Mouse (Mus musculus) left cerebral cortex, adult 11 months (tissue): ENCODE measurements around the gene Pik3c2a.

ENCODE experiments used
- DNase-seq: peaks from one replicate; pipeline ENCODE4 v3.0.0; 2022; ENCODE audit warnings: low spot score

Gene Pik3c2a

GRCm38 (mm10) chr7:116443004-116443696 lies at the start of gene Pik3c2a:
Pik3c2a (minus strand) TSS chr7:116443449.
- peak; percentile 92 for DNase-seq

DNA sequence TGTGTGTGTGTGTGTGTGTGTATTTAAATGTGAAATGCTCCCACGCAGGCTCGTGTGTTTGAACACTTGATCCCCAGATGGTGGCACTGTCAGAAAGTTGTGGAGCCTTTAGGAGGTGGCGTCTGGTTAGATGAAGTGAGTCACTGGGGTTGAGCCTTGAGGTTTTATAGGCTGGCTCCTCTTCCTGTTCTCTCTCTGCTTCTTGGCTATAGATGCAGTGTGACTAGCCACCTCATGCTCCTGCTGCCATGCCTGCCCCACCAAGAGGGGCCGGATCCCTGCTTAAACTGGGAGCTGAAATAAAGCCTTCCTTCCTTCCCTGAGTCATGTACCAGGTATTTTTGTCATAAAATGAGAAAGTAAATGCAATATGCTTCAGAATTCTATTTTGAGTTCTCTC lies 47.9 kb upstream of the Pik3c2a start:
- DNase-seq = no peak

GRCm38 (mm10) chr7:116485062-116485601 lies 41.9 kb upstream of the Pik3c2a start:
- no peak for DNase-seq

- DNase-seq = no peak
Observed at GRCm38 (mm10) chr7:116484213-116484612, 41.0 kb upstream of the Pik3c2a start.

- no peak for DNase-seq
Observed at GRCm38 (mm10) chr7:116483782-116484181, 40.5 kb upstream of the Pik3c2a start.

GRCm38 (mm10) chr7:116483106-116483505 lies 39.9 kb upstream of the Pik3c2a start:
- no peak for DNase-seq

- DNase-seq = no peak
Observed at GRCm38 (mm10) chr7:116476264-116476663, 33.0 kb upstream of the Pik3c2a start.

DNA sequence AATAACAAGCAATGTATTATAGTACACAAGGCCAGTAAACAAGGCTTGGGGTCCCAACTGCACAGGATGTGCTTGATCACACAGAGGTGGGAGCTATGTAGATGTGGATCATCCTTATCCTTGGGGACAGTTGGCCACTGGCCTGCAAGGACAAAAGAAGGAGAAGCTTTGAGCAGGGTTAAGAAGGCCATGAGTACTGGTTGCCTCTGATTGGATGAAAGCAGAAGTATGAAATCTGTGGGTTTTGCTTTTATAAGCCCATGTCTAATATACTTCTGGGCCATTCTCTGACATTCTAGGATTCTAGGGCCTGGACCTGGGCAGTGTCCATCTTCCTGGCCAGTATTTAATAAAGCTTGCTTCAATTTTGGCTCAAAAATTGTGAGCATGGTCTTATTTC lies 32.6 kb upstream of the Pik3c2a start:
- no peak for DNase-seq

DNA sequence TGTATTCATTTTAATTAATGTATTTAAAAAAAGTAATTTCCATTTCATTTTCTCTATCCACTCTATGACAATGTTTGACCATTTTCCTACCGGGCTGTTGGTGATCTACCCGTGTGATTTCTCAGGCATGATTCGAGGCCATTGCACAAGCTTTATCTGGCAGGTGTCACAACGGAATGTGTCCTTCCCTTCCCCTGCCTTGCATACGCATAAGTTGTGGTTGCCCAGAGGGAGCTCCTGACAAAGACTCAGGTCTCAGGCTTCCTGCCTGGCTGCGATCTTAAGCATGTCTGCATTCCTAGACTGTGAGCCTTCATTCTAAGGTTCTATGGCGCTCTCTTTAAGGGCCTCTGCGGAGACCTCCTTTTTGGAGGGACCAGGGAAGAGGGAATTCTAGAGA lies 18.9 kb upstream of the Pik3c2a start:
- DNase-seq = no peak

DNA sequence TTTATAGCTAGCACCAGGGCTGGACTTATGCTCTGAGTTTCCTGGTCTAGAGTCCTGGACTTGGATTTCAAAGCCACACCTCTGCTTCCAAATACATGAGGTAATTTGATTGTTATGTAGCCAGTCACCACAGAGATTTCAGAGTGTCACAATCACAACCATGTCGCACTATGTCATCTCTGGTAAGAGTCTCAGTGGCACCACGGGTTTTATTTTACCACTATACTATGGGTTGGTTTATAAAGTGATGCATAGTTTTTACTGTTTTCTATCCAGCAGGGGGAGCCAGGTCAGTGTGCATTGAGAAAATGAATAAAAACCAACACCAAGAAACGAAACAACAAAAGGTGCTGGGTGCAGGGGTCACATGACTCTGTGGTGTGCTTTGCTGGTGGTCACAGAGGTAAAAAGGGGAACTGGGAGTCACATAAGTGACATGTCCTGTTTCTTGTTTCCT lies 15.8 kb upstream of the Pik3c2a start:
- DNase-seq = no peak

DNA sequence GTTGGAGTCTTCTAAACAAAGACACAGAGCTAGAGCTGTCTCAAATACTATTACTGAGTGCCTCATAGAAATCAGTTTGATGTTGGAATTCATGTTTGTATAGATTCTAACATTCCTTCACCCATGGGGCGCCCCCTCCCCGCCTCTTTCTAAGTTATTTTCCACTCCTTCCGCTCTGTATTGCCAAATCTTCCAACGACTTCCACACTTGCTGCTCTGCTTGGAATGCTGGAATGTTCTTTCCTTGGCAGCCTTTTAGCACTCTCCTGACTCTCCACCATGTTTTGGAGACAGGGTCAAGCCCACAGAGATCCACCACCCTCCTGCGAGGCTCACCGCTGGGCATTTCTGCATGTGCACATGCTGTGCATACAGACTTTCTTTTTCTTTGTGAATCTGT lies 14.1 kb upstream of the Pik3c2a start:
- no peak for DNase-seq

DNA sequence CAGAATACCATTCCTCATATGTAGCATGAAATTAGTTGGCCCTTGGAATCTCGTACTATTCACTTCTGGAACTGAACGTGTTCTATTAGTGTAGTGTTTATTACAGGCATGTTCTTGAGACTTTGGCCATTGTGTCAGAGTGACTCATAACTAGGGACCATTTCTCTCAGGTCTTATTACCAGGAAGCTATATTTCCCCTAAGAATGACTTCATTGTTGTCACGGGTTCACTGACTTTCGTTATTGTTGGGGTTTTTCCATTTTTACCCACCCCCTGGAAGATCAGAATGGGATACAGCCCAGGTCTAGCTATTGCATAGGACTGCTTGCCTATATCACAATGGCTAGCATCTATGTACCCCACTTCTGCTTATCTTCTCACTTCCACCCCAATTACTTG lies 13.7 kb upstream of the Pik3c2a start:
- no peak for DNase-seq

GRCm38 (mm10) chr7:116446645-116447044 lies 3.4 kb upstream of the Pik3c2a start:
- DNase-seq = no peak

DNA sequence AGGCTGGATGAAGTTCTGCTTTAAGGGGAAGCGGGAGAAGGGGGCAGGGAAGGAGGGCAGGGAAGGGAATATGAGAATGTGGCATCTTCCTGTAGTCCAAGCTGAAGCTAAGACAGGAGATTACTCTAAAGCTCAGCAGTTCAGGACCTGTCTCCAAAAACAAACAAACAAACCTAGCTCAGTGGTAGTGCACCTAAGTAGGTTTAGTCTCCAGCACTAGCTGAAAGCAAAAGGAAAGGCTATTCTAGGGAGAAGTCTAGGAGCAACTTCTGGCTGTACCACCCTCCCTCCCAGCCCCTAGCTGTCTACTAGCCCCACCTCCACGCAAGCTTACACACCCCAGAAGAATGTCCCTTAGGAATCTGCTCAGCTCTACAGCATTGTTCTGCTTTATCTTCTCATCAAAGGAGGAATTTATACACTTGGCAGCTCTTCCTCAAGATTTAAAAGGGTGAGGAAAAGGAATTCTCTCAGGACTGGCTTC lies 1.1 kb upstream of the Pik3c2a start:
- no peak for DNase-seq

DNA sequence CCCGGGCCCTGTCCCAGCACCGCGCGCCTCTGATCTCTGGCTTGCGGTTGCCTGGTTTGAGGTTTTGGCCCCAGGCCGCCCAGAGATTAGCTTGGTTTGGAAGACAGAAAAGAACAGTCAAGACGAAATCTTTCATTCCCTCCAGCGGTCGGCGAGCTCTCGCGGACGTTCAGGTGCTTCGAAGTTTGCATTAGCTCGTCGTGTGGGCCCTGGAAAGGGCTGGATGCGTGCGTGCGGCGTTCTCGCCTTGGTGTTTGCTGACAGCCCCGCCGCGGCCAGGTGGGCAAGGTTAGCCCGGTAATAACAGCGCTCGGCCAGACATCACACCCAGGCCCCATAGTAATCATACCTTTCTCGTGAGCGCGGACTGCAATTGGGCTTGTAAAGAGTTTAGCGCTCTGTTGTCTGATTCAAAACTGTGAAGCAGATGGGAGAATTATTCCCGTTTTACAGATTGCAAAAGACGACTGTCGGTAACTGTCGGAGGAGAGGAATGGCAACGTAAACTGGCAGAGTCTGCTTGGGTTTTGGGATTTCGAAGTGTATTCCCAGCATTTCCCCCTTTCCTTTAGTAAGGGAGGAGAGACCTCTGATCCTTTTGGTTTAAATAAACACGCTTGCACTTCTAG lies 562 bp upstream of the Pik3c2a start:
- no peak for DNase-seq

GRCm38 (mm10) chr7:116442226-116442625 lies 1.0 kb downstream of the Pik3c2a start:
- no peak for DNase-seq

DNA sequence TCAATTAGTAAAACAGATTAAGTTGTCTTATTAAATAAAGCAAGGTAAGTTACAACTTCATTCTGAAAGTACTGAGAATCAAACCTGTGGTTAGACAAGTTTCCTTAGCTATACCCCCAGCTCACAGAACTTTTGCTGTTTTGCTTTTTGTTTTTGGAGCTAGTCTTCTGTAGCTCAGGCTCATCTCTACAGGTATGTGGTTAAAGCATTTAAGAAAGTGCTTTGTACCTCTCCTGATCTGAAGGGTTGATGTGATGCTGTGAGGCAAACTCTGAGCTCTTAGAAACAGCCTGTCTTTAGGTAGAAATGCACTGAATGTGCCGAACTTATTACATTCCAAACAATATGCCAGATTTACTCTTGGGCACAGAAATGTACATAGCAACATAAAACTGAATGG lies 1.9 kb downstream of the Pik3c2a start:
- no peak for DNase-seq

GRCm38 (mm10) chr7:116431661-116432060 lies 11.6 kb downstream of the Pik3c2a start:
- DNase-seq = no peak

GRCm38 (mm10) chr7:116430926-116431325 lies 12.3 kb downstream of the Pik3c2a start:
- DNase-seq = no peak

- no peak for DNase-seq
Observed at GRCm38 (mm10) chr7:116427206-116427605, 16.0 kb downstream of the Pik3c2a start.

DNA sequence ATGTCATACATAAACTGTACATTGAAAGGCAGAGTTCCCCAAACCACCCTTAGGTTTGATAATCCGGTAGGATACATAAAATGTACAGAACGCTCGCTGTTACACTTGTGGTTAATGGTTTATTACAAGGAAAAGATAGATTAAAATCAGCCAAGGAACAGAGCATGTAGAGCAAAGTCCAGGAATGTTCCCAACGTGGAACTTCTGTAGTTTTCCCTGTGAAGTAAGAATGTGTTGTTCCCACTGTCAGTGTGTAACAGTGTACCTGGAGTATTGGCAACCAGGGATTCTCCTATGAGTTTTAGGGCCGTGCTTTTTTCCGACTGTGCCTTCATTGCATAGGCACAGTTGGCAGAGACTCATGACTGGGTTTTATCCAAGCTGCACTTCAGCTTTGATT lies 17.5 kb downstream of the Pik3c2a start:
- DNase-seq = no peak

- no peak for DNase-seq
Observed at GRCm38 (mm10) chr7:116421081-116421480, 22.2 kb downstream of the Pik3c2a start.

GRCm38 (mm10) chr7:116409438-116409837 lies 33.8 kb downstream of the Pik3c2a start:
- no peak for DNase-seq
